Mouse (Mus musculus): ENCODE measurements around the gene Ints4. TPM values are rescaled to one million over a fixed set of nuclear protein-coding genes. Genes with fewer than 3 reads are reported as not detected.

The Ints4 gene
- polyA plus RNA-seq, 1 experiment from 2014 or later, result 32.4 TPM

DNA sequence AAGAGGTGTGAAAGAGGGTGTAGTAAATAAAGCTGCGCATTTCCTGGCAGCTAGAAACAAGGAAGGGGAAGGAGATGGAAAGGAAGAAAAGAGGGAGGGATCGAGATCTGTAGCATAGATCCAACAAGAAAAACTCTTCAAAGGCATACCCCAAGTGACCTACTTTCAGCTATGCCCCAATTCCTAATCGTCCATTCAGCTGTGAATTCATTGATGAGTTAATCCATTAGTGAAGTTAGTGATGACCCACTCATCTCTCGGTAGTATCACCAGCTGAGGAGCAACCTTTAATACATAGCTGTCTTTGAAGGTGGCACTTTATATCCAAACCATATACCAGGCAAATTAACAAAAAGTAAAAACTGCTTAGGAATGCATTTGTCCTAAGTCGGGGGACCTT is 107.8 kb downstream of the Ints4 start:
- Histone ChIP-seq H3K9me3 (no peaks in the 10 kb centered on the region), H3K36me3 (0 out of 2 replicates have a peak, but pooled peaks cover 3% of the 10 kb centered on the region), H3K9ac (no peak overlapping the region), H3K27me3 (replicated peaks) (no peaks in the 10 kb centered on the region), H3K27ac (replicated peaks) (no peak overlapping the region), H3K4me3 (no peak overlapping the region), H3K4me2 (no peak overlapping the region), H3K4me1 (peaks cover 54% of the 10 kb centered on the region)
- WGBS, result 83% methylated on average over 5 of the region's 5 CpGs
- no peak for ATAC-seq (ENCODE audit: extremely low read depth, insufficient number of reproducible peaks, low FRiP score, low TSS enrichment)

DNA sequence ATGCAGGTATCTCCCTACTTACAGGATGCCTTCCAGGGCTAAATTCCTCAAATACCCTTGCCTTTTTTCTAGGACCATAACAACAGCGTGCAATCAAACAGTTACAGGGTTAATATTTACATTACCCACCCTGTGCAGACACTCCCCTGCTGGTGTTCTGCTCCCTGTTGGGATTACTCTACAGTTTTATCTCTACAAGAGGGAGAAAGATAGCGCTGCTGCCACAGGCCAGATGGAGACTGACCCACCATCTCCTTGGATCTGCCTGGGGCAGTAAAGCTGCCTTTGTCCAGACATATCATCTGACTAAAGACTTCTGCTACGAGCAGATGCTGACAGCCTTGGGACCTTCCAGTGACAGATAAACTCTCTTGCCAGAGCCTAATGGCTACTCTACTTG is 109.7 kb downstream of the Ints4 start:
- Histone ChIP-seq H3K4me2 (no peak overlapping the region; the same call in 1 of the 2 replicates), H3K27ac (replicated peaks) (peak overlapping the region; percentile 9; the same call in 1 of the 2 replicates), H3K9ac (peak overlapping the region; percentile 59), H3K36me3 (0 out of 2 replicates have a peak, but pooled peaks cover 3% of the 10 kb centered on the region), H3K4me1 (peaks cover 46% of the 10 kb centered on the region), H3K4me3 (no peak overlapping the region), H3K27me3 (replicated peaks) (no peaks in the 10 kb centered on the region), H3K9me3 (no peaks in the 10 kb centered on the region)
- no peak for ATAC-seq (ENCODE audit: extremely low read depth, insufficient number of reproducible peaks, low FRiP score, low TSS enrichment)
- 3% methylated on average over 3 of the region's 3 CpGs for WGBS

Other genes starting within 250 kb of the Ints4 start
- gene Usp35, start 148.9 kb upstream of the Ints4 start, polyA plus RNA-seq (2015; fragmentation: Nextera tagmentation; extraction: Ambion mirVana), result 0.96 TPM in 2 replicates
- 3.4 and 3.7 TPM in 2 replicates for gene Kctd21, start 148.6 kb upstream of the Ints4 start, polyA plus RNA-seq (2015; fragmentation: Nextera tagmentation; extraction: Ambion mirVana)
- 29.1 and 33.7 TPM in 2 replicates for gene Alg8, start 109.3 kb upstream of the Ints4 start, polyA plus RNA-seq (2015; fragmentation: Nextera tagmentation; extraction: Ambion mirVana)
- 469 and 539 TPM in 2 replicates for gene Ndufc2, start 81.0 kb upstream of the Ints4 start, polyA plus RNA-seq (2015; fragmentation: Nextera tagmentation; extraction: Ambion mirVana)
- 0.42 and 1.0 TPM in 2 replicates for gene Thrsp, start 63.2 kb upstream of the Ints4 start, polyA plus RNA-seq (2015; fragmentation: Nextera tagmentation; extraction: Ambion mirVana)
- gene Kctd14, start 29.6 kb upstream of the Ints4 start, polyA plus RNA-seq (2015; fragmentation: Nextera tagmentation; extraction: Ambion mirVana), result 1.4 TPM in 2 replicates
- 36.4 and 39.7 TPM in 2 replicates for gene Aamdc, start 98.5 kb downstream of the Ints4 start, polyA plus RNA-seq (2015; fragmentation: Nextera tagmentation; extraction: Ambion mirVana)
- 11.2 and 14.0 TPM in 2 replicates for gene Rsf1, start 98.9 kb downstream of the Ints4 start, polyA plus RNA-seq (2015; fragmentation: Nextera tagmentation; extraction: Ambion mirVana)
- 96.0 and 110 TPM in 2 replicates for gene Clns1a, start 215.7 kb downstream of the Ints4 start, polyA plus RNA-seq (2015; fragmentation: Nextera tagmentation; extraction: Ambion mirVana)

All from heart, embryonic 13.5 days (tissue).